Mouse (Mus musculus) intestine, embryonic 16.5 days (tissue): Measurements from ENCODE around the gene Slk. TPM values are rescaled to one million over a fixed set of nuclear protein-coding genes. Genes with fewer than 3 reads are reported as not detected.

Experiments
- ATAC-seq: fragments of 200-750 bp; cut with Nextera tagmentation; 2 replicates; pipeline ENCODE4 v1.8.0; 2017; ENCODE audit warnings: moderate TSS enrichment, moderate library complexity
- H3K27ac ChIP-seq: fragments of 300-500 bp; sonication (generic); 2 replicates; pipeline ENCODE4 v1.5.1; 2014; ENCODE audit warnings: mild to moderate bottlenecking, low read length
- H3K27me3 ChIP-seq: fragments of 300-500 bp; sonication (generic); replicated peaks from 2 replicates; pipeline ENCODE4 v1.6.1; 2014; ENCODE audit warnings: low read length, control low read depth, mixed read lengths; ENCODE audit not compliant: control insufficient read depth, insufficient read depth
- H3K36me3 ChIP-seq: fragments of 300-500 bp; sonication (generic); 2 replicates; pipeline ENCODE4 v1.6.1; 2014; ENCODE audit warnings: low read length, control low read depth; ENCODE audit not compliant: control insufficient read depth, insufficient read depth
- H3K4me1 ChIP-seq: fragments of 300-500 bp; sonication (generic); 2 replicates; pipeline ENCODE4 v1.6.1; 2014; ENCODE audit warnings: low read length, control low read depth, mixed read lengths; ENCODE audit not compliant: control insufficient read depth, insufficient read depth
- H3K4me2 ChIP-seq: fragments of 300-500 bp; sonication (generic); 2 replicates; pipeline ENCODE4 v1.6.1; 2014; ENCODE audit warnings: low read depth, low read length, control low read depth
- H3K4me3 ChIP-seq: fragments of 300-500 bp; sonication (generic); 2 replicates; pipeline ENCODE4 v1.5.1; 2014; ENCODE audit warnings: mild to moderate bottlenecking, low read length
- H3K9ac ChIP-seq: fragments of 300-500 bp; sonication (generic); 2 replicates; pipeline ENCODE4 v1.6.1; 2014; ENCODE audit warnings: low read depth, low read length
- H3K9me3 ChIP-seq: fragments of 300-500 bp; sonication (generic); 2 replicates; pipeline ENCODE4 v1.6.1; 2016; ENCODE audit warnings: low read length, control low read depth; ENCODE audit not compliant: control insufficient read depth
- WGBS: fragments of 180-500 bp; shearing (Covaris S2); extraction: QIAGEN DNeasy Blood & Tissue Kit; methylation state at CpG from one replicate; pipeline ENCODE4 v1.1.7; 2014; 5-methylcytosine and 5-hydroxymethylcytosine counted together
- polyA plus RNA-seq: library from polyadenylated mRNA; unstranded; fragments of >200 nt; fragmentation: Nextera tagmentation; extraction: Ambion mirVana; gene quantifications from 2 replicates; pipeline ENCODE4 v1.2.1, GENCODE M21; 2015

Slk gene
- polyA plus RNA-seq, 1 experiment from 2014 or later = 10.1 TPM

GRCm38 (mm10) chr19:47587009-47587408 is 7.5 kb downstream of the Slk start:
- 0 out of 2 replicates have a peak, but pooled peaks have one; percentile 46 for ATAC-seq
- Histone ChIP-seq H3K9ac (no peak overlapping the region), H3K4me3 (no peak overlapping the region), H3K9me3 (no peaks in the 10 kb centered on the region), H3K4me2 (no peak overlapping the region), H3K4me1 (peaks cover 25% of the 10 kb centered on the region), H3K36me3 (no peaks in the 10 kb centered on the region), H3K27ac (no peak overlapping the region), H3K27me3 (no peaks in the 10 kb centered on the region)
- 67% methylated on average over 1 of the region's 1 CpGs for WGBS

GRCm38 (mm10) chr19:47608513-47608912 is 29.0 kb downstream of the Slk start:
- Histone ChIP-seq H3K27me3 (no peaks in the 10 kb centered on the region), H3K4me1 (0 out of 2 replicates have a peak, but pooled peaks cover 3% of the 10 kb centered on the region), H3K4me2 (no peak overlapping the region), H3K4me3 (no peak overlapping the region), H3K9ac (no peak overlapping the region), H3K27ac (no peak overlapping the region), H3K9me3 (no peaks in the 10 kb centered on the region), H3K36me3 (0 out of 2 replicates have a peak, but pooled peaks cover 2% of the 10 kb centered on the region)
- no peak for ATAC-seq
- WGBS = 61% methylated on average over 3 of the region's 3 CpGs

GRCm38 (mm10) chr19:47613442-47613841 is 34.0 kb downstream of the Slk start:
- ATAC-seq = no peak
- WGBS = 55% methylated on average over 7 of the region's 7 CpGs

GRCm38 (mm10) chr19:47621478-47621877 is 42.0 kb downstream of the Slk start:
- no peak overlapping the region for H3K27ac ChIP-seq
- peaks cover 3% of the 10 kb centered on the region; the same call in 1 of the 2 replicates for H3K9me3 ChIP-seq
- whole genome bisulfite sequencing = 82% methylated on average over 8 of the region's 8 CpGs
- H3K4me2 ChIP-seq = no peak overlapping the region
- no peak for ATAC-seq
- no peak overlapping the region for H3K9ac ChIP-seq
- H3K27me3 ChIP-seq = no peaks in the 10 kb centered on the region
- H3K4me1 ChIP-seq = no peaks in the 10 kb centered on the region
- no peak overlapping the region for H3K4me3 ChIP-seq
- H3K36me3 ChIP-seq = peaks cover 16% of the 10 kb centered on the region

More at GRCm38 (mm10) chr19:47613442-47613841, 34.0 kb downstream of the Slk start:
- no peaks in the 10 kb centered on the region for H3K27me3 ChIP-seq
- peaks cover 3% of the 10 kb centered on the region; the same call in 1 of the 2 replicates for H3K9me3 ChIP-seq
- H3K4me3 ChIP-seq = no peak overlapping the region
- 0 out of 2 replicates have a peak, but pooled peaks cover 3% of the 10 kb centered on the region for H3K4me1 ChIP-seq
- peaks cover 12% of the 10 kb centered on the region for H3K36me3 ChIP-seq
- no peak overlapping the region for H3K4me2 ChIP-seq
- no peak overlapping the region for H3K27ac ChIP-seq
- no peak overlapping the region for H3K9ac ChIP-seq

- Histone ChIP-seq H3K4me2 (no peak overlapping the region), H3K27me3 (no peaks in the 10 kb centered on the region), H3K4me1 (no peaks in the 10 kb centered on the region), H3K9ac (no peak overlapping the region), H3K27ac (no peak overlapping the region), H3K9me3 (no peaks in the 10 kb centered on the region), H3K4me3 (no peak overlapping the region), H3K36me3 (peaks cover 12% of the 10 kb centered on the region)
- ATAC-seq = no peak
- 66% methylated on average over 10 of the region's 10 CpGs for WGBS
Observed at GRCm38 (mm10) chr19:47624940-47625711, 45.6 kb downstream of the Slk start.

- peaks cover 6% of the 10 kb centered on the region; the same call in 1 of the 2 replicates for H3K36me3 ChIP-seq
- 92% methylated on average over 10 of the region's 10 CpGs for WGBS
- no peaks in the 10 kb centered on the region for H3K4me1 ChIP-seq
- H3K9ac ChIP-seq = no peak overlapping the region
- H3K27me3 ChIP-seq = no peaks in the 10 kb centered on the region
- H3K4me3 ChIP-seq = no peak overlapping the region
- ATAC-seq = no peak
- H3K4me2 ChIP-seq = no peak overlapping the region
- no peaks in the 10 kb centered on the region for H3K9me3 ChIP-seq
- no peak overlapping the region for H3K27ac ChIP-seq
Observed at GRCm38 (mm10) chr19:47627450-47627849, 48.0 kb downstream of the Slk start.

- no peaks in the 10 kb centered on the region for H3K9me3 ChIP-seq
- H3K27me3 ChIP-seq = no peaks in the 10 kb centered on the region
- no peak overlapping the region for H3K4me2 ChIP-seq
- H3K9ac ChIP-seq = no peak overlapping the region
- H3K36me3 ChIP-seq = 0 out of 2 replicates have a peak, but pooled peaks cover 5% of the 10 kb centered on the region
- H3K4me3 ChIP-seq = no peak overlapping the region
- no peak for ATAC-seq
- no peak overlapping the region for H3K27ac ChIP-seq
- H3K4me1 ChIP-seq = no peaks in the 10 kb centered on the region
- 61% methylated on average over 5 of the region's 5 CpGs for WGBS
Observed at GRCm38 (mm10) chr19:47629068-47629467, 49.6 kb downstream of the Slk start.

- WGBS = 80% methylated on average over 5 of the region's 5 CpGs
- no peak overlapping the region for H3K4me2 ChIP-seq
- no peak for ATAC-seq
- 0 out of 2 replicates have a peak, but pooled peaks cover 5% of the 10 kb centered on the region for H3K36me3 ChIP-seq
- H3K27ac ChIP-seq = no peak overlapping the region
- H3K9me3 ChIP-seq = no peaks in the 10 kb centered on the region
- H3K4me3 ChIP-seq = no peak overlapping the region
- H3K9ac ChIP-seq = no peak overlapping the region
- H3K4me1 ChIP-seq = no peaks in the 10 kb centered on the region
- H3K27me3 ChIP-seq = no peaks in the 10 kb centered on the region
Observed at GRCm38 (mm10) chr19:47630381-47630780, 50.9 kb downstream of the Slk start.

- Histone ChIP-seq H3K9ac (no peak overlapping the region), H3K4me1 (no peaks in the 10 kb centered on the region), H3K9me3 (no peaks in the 10 kb centered on the region), H3K4me3 (no peak overlapping the region), H3K36me3 (0 out of 2 replicates have a peak, but pooled peaks cover 8% of the 10 kb centered on the region), H3K4me2 (no peak overlapping the region), H3K27me3 (no peaks in the 10 kb centered on the region), H3K27ac (no peak overlapping the region)
- 95% methylated on average over 5 of the region's 5 CpGs for WGBS
- no peak for ATAC-seq
Observed at GRCm38 (mm10) chr19:47631799-47632198, 52.3 kb downstream of the Slk start.
